Mouse (Mus musculus): ENCODE measurements around the gene Pygo1.
A peak's percentile ranks its signal among the peaks of the same experiment; 100 is the strongest.

Pygo1 gene

DNA sequence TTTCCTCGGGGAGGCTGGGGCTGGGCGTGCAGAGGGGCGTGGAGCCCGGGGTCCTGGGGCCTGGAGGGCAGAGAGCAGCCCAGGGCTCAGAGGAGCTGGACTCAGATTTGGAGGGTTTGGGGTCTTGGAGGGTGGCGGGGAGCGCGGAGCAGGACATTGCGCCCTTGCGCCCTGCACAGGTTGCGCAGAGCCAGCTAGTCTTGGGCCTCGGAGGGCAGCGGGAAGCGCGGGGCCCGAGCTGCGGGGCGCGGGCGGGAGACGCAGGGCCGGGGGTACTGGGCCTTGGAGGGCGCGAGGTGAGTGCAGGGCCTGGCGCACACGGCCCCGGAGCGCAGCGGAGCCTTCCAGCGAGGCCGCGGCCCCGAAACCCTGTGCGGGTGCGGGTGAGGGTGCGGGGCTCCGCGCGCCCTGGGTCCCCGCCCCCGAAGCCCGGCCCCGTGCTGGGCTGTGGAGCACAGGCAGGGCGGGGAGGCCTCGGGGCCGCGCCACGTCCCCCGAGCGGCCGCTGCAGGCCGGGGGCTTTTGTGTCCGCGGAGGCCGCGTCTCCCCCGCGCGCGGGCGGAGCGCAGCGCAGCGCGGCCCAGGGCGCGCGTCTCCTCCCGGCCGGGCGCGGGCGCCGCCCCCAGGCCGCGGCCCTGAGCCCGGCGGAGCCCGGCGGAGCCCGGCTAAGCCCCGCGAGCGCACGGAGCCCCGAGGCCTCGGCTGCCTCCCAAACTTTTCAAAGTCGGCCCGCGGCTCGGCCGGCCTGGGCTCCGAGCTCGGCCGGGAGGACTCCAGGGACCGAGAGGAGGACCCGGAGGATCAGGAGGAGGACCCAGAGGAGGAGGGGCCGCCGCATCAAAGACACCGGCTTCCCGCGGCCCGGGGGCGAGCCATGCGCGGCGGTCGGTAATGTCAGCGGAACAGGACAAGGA, at the start of gene Pygo1:
Gene Pygo1, plus strand, starts transcription at position 625 of the 914 bp plus-strand sequence.
- peak; percentile 40 for DNase-seq (ENCODE audit: low spot score)

DNA sequence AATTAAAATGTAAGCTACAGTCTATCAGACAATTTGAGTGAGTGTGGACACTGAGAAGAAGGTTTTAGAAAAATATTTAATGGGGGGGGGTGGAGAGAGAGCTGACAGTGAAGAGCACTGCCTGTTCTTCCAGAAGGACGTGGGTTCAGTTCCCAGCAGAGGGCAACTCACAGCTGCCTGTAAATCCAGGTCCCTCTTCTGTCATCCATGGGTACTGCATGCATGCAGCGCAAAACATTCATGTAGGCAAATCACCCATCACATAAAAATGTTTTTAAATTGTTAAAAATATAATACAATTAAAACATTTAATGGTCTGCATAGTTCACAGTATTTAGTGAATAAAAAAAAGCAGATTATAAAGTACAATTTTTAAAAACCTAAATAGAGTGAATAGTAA, 49.6 kb upstream of the Pygo1 start:
- no peak for DNase-seq (ENCODE audit: low spot score)

DNA sequence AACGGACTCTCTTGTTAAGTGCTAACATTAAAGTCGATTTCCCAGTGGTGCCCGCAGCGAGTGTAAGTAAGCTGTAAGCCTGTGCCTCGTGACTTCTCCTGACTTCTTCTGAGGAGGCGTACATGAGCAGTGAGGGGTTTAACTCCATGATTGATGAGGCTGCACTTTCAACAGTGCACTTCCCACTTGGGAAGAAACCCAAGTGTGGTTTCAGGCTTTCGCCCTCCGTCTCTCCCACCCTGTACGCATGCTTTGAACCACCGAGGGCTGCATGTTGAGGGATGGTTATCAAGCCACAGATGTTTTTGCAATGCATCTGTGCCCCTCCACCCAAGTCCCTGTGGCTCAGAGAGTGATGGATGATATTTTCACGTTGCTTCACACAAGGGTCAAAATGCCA, 47.5 kb upstream of the Pygo1 start:
- no peak for DNase-seq (ENCODE audit: low spot score)

DNA sequence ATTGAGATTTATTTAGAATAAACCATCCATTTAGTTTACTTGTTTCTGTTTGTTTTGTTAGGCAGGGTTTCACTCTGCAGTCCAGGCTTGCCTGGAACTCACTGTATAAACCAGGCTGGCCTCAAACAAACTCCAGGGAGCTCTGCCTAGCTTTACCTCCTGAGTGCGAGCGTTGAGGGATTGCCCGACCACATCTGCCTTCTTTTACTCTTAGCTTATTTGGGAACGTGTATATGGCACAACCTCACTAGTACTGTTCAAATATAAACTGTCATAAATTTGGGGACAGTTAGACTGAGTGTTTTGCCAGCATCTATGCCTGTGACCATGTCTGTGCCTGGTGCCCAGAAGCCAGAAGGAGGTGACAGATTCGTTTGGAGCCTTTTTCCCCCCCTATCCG, 46.8 kb upstream of the Pygo1 start:
- DNase-seq (ENCODE audit: low spot score): no peak

DNA sequence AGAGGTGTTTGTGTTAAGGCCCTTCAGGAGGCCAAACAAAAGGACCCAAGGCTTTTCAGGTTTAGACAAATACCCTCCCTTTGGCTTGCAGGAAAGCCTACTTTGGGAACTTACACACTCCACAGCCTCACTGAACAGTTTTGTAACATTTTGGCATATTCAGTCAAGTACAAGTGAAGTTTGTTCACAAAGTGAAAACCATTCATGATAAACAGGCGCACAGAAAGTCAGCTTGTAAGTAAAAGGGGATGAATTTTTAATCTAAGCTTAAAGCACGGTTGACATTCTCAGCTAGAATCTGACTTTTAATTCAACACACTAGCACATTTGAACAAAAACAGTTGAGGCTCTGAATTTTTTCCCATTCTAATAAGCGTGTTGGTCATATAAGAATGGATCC, 45.8 kb upstream of the Pygo1 start:
- no peak for DNase-seq (ENCODE audit: low spot score)

DNA sequence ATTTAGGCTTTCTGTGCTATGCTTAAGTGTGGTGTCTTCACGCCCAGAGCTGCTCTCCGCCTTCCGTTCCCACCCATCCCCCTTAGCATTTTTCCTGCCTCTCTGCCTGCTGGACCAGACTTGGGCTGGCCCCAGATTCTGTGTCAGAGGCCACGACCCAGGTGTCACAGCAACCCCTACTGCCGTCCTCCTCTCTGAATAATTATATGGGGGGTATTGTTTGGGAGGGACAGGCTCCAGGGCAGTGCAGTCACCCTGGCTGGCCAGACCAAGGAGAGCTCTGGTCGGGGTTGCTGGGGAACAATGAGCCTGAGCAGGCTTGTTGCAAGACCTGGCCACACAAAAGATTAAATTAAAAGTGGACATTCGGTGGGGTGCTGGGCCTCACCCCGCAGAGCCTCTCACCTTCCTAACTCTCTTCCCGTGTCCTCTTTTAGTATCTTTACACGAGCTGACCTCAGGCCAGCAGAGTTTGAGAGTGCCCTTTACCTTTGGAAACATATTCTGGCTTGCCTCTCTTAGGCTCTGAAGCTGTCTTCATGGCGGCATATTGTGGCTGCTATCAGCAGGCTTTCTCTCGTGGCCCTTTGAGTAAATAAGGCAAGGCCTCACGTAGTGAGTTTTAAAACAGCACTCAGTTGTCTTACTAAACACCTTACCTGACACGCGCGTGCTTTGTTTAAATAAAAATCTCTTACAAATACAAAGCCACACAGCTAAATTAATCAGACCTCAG, 45.1 kb upstream of the Pygo1 start:
- DNase-seq (ENCODE audit: low spot score): peak; percentile 52

DNA sequence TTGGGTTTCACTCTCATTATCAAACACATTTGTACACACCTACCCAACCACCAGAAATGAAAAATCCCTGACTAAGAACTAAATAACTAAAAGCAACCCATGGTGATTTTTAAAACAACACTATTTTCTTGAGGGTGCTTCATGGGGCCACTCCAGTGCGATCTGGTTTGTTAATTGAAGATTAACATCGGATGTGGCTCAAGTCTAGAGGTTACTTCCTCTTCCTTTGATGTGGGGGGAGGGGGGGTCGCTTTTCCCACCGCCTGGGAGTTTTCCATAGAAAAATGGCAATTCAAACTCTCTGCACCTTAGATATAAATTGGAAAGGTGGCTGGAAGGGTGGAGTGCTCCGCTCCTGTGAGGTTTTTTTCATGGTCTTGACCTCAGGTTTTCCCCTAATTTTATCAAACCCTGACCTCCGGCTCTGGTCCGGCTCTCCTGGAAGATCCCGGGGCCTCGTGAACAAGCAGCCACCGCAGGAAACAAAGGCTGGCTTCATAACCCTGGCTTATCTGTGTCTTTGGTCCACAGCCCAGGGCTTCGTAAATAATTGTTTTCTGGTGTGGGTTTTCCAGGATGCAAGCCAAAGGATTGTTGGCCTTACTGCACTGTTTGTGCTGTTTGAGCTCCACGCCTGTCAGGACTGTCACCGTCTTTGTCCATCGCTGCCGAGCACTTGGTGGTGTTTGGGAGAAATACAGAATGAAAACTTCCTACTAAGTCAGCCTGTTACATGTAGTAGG, 44.2 kb upstream of the Pygo1 start:
- DNase-seq (ENCODE audit: low spot score): peak; percentile 78

DNA sequence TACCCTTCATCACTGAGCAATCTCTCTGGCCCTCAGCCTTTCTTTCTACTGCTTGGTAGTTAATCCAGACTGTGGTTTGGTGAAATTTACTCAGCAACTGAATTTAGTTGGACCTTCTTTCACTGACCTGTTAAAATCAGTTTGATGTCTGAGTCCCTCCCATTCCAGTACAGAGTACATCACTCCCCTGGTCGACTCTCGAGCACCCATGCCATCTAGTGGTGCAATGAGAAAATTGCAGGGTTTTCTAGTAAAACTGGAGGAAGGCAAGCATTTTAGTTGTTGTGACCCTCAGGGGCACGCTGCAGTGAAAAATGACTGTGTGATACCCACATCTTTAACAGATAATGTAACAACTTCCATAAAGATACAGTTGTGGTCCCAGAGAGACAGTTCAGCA, 41.5 kb upstream of the Pygo1 start:
- peak; percentile 77 for DNase-seq (ENCODE audit: low spot score)

DNA sequence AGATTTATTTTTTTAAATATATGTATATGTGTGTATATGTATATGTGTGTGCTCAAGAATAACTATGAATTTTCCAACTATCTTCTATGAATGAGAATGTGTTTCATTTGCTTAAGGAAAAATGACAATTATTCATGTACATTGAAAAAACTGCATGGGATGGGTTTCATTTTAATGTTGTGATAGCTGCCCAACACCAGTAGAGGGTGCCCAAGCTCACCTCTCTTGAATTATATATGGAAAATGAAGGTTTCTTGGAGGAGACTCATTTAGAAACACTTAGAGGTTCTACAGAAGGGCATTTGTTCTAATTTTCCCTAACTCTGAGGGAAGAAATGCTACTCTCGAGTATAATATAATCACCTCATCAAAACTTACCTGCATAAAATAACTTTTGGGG, 35.7 kb upstream of the Pygo1 start:
- peak; percentile 49 for DNase-seq (ENCODE audit: low spot score)

DNA sequence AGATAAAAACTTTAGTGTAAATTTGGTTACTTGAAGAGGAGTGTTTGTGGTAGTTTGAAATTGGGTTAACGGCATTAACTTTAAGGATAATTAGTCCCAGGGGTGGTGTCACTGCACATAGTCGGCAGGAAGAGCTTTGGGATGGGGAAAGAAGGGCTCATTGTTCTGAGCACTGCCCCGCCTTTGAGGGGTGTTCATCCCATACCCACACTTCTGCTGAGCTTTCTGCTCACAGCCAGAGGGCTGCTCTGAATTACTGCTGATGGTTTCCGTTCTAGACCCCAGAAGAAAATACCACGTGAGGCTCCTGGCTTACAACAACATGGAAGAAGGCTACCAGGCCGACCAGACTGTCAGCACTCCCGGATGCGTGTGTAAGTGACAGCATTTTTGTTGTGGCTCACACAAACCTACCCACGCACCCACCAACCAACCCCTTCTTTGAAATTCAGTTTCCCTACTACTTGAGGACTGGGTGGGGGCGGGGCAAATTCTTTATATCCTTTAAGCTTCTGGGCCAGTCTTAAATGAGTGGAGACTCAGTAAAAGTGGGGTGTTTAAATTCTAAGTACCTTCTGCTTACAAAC, 34.9 kb upstream of the Pygo1 start:
- DNase-seq (ENCODE audit: low spot score): no peak

DNA sequence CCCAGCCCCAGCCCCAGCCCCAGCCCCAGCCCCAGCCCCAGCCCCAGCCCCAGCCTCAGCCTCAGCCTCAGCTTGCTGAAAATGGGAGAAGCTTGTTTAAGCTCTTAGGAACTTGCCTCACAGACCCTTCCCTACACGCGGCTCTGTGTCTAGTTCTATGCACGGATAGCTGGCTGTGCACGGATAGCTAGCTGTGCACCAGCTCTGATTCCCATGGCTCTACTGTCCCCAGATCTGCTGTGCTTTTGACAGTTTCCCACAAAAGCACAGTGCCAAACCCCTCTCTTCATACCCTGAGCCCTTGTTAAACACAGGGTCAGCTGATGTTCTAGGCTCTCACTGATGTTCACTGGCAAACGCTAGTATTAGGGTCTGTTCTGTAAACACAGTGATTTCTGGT, 32.7 kb upstream of the Pygo1 start:
- no peak for DNase-seq (ENCODE audit: low spot score)

DNA sequence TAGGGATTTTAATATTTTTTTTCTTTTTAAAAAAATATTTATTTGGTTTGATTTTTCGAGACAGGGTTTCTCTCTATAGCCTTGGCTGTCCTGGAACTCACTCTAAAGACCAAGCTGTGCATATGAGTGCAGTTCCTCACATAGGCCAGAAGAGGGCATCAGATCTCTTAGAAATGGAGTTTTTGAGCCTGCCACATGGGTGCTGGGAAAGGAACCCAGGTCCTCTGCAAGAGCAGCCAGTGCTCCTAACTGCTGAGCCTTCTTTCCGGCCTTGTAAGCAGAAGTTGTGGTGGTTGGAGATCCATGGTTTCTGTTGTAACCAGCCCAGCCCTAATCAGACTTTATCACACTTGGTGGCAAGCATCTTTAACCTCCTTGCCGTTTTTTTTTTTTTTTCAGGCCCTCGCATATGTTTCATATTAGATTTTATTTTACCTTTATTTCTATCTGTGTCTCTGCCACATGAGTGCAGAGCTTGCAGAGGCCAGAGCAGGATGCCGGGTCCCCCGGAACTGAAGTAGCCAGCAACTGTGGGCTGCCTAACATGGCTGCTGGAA, 30.6 kb upstream of the Pygo1 start:
- DNase-seq (ENCODE audit: low spot score): no peak

DNA sequence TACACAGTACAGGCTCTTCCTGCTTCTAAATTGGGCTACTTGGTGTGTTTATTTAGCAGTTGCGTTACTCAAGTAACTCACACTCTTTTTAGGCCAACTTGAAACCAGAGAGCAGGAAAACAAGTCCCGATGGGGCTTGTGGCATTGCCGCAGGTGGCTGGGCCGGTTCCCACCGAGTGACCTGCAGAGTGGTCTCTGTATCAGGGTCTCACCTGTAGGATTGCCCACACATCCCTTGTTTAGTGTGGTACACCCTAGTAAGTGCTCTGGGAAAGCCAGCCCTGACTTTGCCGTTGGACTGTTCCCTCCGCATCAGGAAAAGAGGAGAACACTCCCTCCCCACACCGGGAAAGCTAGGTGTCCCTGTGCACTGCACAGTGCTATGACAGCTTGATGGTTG, 23.4 kb upstream of the Pygo1 start:
- DNase-seq (ENCODE audit: low spot score): no peak

DNA sequence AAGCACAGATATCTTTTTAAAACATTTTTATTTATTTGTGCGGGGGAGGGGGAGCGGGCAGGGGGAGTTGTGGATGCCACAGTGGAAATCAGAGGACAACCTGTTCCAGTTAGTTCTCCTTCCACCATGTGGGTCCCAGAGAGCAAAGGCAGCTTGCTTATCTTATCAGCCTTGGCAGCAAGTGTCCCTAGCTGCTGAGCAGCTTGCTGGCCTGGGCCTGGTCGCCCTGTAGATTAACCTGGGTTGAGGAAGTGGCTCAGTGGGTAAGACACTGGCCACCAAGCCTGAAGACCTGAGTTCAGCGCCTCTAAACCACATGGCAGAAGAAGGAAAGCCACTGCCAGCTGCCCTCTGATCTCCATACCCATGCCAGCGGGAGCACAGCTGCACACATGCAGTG, 22.8 kb upstream of the Pygo1 start:
- no peak for DNase-seq (ENCODE audit: low spot score)

DNA sequence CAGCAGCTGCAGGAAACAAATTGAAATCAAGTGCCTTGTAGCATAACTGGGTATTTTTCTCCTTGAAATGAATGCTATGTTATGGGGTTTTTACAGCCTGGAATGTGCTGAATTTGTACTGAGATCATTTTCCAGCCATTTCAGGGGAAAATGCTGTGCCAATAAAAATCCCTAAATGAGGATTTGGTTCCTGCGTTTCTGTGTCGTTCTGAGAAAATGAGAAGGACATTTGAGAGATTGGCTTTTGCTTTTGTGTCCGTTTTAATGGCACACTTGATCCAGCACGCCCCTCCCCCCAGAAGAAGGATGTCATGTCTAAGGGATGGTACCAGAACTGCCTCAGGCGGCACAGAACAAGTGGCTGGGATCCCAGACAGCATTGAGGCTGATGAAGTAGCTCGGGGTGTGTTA, 18.7 kb upstream of the Pygo1 start:
- DNase-seq (ENCODE audit: low spot score): no peak

DNA sequence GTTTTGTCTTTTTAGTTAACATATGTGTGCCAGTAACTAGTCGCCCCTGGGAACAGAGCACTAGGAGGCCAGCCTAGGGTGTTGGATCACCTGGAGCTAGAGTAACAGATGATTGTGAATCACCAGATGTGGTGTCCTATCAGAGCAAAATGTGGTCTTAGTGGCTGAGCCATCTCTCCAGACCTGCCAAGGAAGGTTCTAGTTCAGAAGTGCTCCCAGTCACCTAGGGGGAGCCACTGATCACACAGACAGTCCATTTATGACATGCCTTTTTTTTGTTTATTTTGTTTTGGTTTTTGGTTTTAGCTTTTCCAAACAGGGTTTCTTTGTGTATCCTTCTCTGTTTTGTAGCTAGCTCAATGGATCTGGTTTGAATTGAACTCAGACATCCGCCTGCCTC, 14.1 kb upstream of the Pygo1 start:
- DNase-seq (ENCODE audit: low spot score): no peak

DNA sequence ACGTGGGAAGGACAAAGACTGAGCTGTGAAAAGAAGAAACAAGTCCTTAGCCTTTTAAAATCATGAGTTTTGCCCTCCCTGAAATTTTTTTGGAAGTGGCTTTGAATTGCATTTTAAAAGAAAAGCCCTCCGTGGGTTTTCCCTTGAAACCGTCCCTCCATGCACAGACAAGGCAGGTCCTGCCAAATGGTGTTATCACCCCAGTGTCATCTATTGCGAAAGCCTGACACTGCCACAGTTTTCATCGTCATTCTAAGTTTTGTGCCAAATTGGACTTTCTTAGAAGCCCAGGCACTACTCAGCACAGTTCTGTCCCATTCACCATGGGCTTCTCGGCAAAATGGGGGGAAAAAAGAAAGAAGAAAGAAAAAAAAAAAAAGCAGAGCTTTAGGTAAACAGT, 11.9 kb upstream of the Pygo1 start:
- no peak for DNase-seq (ENCODE audit: low spot score)

DNA sequence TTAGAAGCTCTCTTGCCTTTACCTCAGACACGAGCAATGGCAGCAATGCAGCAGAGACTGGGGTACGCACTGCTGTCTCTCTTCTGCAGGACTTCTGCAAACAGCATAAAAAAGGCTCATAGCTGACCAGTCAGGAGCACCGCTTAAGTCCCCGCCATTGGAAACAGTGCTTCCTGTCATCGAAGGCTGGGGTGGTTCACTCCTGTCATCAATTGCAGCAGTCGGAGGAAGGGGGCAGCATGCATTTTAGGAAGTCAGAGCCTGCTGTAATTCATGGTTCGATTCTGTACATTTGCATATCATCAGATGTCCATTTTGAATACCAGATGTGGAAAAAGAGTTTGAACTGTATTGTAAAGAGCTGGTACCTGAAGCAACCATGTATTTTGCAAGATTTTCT, 9.7 kb upstream of the Pygo1 start:
- DNase-seq (ENCODE audit: low spot score): no peak

DNA sequence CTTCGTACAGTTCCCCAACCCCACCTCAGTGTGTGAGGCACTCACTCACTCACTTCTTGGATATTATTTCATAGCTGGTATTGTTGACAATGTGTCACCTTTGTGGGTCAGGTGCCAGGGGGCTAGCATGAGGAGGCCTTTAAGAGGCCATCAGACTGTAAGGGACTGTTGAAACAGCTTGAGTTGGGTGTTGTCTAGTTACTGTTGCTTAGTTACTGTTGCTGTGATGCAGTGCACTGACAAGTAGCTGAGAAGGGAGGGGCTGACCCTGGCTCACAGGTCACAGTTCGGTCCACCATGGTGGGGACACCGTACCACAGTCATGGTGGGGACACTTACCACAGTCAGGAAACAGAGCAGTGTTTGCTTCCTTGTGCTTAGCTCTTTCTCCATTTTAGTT, 2.4 kb upstream of the Pygo1 start:
- no peak for DNase-seq (ENCODE audit: low spot score)

DNA sequence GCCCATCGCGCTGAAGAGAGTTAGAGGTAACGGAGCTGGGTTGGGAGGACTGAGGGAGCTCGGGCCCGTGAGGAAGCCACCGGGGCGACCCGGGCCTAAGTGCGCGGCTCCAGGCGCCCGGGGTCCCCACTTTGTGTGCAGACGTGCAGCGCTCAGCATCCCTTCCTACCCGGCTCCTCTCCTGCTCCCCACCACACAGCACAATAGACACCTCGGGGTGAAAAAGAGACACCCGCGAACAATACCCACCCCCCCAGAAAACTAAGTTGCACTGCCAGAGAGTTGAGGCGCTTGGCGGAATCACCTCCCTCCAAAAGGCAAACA, 452 bp downstream of the Pygo1 start:
- DNase-seq (ENCODE audit: low spot score): no peak

DNA sequence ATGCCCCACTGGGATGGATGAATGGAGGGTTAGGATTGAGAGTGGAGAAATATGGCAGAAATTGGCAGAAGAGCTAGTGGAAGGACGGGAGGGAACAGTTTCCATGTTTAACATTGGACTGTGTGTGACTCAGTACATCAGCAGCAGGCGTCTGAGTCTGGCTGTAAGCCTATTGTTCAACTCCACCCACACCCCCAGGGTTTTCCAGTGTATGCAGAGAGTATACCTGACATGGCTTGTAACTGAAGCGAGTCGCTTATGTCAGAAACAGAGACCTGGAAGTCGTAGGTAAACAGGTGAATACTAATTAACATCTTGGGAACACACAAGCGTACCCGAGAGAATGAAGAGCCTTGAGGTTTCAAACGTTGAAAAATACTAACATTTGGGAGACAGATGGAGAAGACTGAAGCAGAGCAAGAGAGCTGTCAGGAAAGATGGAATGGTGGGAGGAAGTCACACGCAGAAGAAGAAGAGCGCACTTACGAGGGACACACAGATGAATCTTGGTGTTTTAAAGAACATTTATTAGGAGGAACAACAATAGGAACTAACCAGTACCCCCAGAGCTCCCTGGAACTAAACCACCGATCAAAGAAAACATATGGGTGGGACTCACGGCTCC, 5.8 kb downstream of the Pygo1 start:
- DNase-seq (ENCODE audit: low spot score): no peak

DNA sequence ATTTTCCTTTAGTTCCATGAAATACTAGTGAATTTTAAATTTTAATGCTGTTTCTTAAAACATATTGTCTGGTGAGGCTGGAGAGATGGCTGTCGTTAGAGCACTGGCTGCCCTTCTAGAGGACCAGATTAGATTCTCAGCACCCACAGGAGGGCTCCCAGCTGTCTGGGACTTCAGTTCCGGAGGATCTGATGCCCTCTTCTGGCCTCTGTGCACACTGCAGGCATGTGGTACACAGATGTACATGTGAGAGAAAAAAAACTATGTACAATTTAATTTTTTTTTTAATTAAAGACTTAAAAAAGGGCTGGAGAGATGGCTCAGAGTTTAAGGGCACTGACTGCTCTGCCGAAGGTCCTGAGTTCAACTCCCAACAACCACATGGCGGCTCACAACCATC, 9.9 kb downstream of the Pygo1 start:
- DNase-seq (ENCODE audit: low spot score): no peak

All from MN1 (cell line).